In the genomic region with DNA sequence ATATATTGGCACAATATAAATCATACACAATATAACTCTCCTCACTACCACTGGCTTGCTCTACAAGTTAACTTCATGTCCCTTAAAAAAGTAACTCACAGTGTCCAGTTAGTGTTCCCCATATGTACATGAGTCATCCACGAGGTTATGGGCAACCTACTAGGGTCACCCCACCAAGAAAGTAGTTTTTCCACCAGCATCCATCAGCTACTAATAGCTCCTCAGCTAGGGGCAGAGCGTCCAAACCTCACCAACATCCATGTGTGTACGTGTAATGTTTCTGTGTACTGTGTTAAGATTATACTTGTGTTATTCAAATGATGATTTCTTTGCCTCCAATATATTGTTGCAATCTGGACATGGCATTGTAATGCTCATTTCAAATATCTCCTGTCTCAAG, we compare ENCODE assay signal across 29 mouse cellular contexts.
"Had no signal": no experiment of that assay in that cellular context is flagged by ENCODE, and none has a peak within 500 bp of the region (broad histone marks: within the 10 kb centered on the region; RNA-seq: fewer than 3 reads in every experiment).

No protein-coding gene starts in this region.

- H3K4me3 ChIP-seq: heart, embryonic 12.5 days; heart, embryonic 13.5 days; heart, embryonic 15.5 days; hindbrain, embryonic 10.5 days; hindbrain, embryonic 12.5 days; hindbrain, embryonic 13.5 days; hindbrain, embryonic 15.5 days; intestine, embryonic 15.5 days; kidney, embryonic 15.5 days; layer of hippocampus, adult 2 months; left cerebral cortex, adult 2 months had no signal

- DNase-seq: heart, postnatal 10 days; heart, postnatal 36 days; heart, postnatal 4 days; kidney, adult 11 months; kidney, adult 18-20 months; kidney, adult 2 months; kidney, adult 8-10 months; kidney, adult 9 months; kidney, postnatal 10 days; kidney, postnatal 14 days; kidney, postnatal 25 days; kidney, postnatal 36 days; kidney, postnatal 4 days; layer of hippocampus, adult 9-11 months; layer of hippocampus, postnatal 36 days had no signal

- H3K27ac ChIP-seq: heart, embryonic 13.5 days; heart, embryonic 15.5 days; hindbrain, embryonic 10.5 days; hindbrain, embryonic 12.5 days; hindbrain, embryonic 13.5 days; hindbrain, embryonic 14.5 days; hindbrain, embryonic 15.5 days; hindbrain, postnatal 0 days; intestine, embryonic 15.5 days; kidney, embryonic 15.5 days; kidney, postnatal 0 days; layer of hippocampus, adult 2 months; left cerebral cortex, adult 2 months had no signal

- H3K4me1 ChIP-seq: heart, embryonic 12.5 days; heart, embryonic 13.5 days; heart, embryonic 15.5 days; hindbrain, embryonic 10.5 days; hindbrain, embryonic 12.5 days; hindbrain, embryonic 13.5 days; hindbrain, embryonic 15.5 days; intestine, embryonic 15.5 days; kidney, embryonic 15.5 days had no signal

- H3K36me3 ChIP-seq: heart, embryonic 12.5 days; heart, embryonic 13.5 days; heart, embryonic 15.5 days; hindbrain, embryonic 10.5 days; hindbrain, embryonic 12.5 days; hindbrain, embryonic 13.5 days; hindbrain, embryonic 15.5 days; intestine, embryonic 15.5 days; kidney, embryonic 15.5 days had no signal

- H3K9me3 ChIP-seq: heart, embryonic 12.5 days; heart, embryonic 13.5 days; heart, embryonic 15.5 days; hindbrain, embryonic 10.5 days; hindbrain, embryonic 12.5 days; hindbrain, embryonic 13.5 days; hindbrain, embryonic 15.5 days; intestine, embryonic 15.5 days; kidney, embryonic 15.5 days had no signal

- H3K27me3 ChIP-seq: heart, embryonic 12.5 days; heart, embryonic 13.5 days; heart, embryonic 15.5 days; hindbrain, embryonic 12.5 days; hindbrain, embryonic 13.5 days; hindbrain, embryonic 15.5 days; intestine, embryonic 15.5 days; kidney, embryonic 15.5 days had no signal
